Mouse (Mus musculus): ENCODE results near the gene Gm42417.

DNA sequence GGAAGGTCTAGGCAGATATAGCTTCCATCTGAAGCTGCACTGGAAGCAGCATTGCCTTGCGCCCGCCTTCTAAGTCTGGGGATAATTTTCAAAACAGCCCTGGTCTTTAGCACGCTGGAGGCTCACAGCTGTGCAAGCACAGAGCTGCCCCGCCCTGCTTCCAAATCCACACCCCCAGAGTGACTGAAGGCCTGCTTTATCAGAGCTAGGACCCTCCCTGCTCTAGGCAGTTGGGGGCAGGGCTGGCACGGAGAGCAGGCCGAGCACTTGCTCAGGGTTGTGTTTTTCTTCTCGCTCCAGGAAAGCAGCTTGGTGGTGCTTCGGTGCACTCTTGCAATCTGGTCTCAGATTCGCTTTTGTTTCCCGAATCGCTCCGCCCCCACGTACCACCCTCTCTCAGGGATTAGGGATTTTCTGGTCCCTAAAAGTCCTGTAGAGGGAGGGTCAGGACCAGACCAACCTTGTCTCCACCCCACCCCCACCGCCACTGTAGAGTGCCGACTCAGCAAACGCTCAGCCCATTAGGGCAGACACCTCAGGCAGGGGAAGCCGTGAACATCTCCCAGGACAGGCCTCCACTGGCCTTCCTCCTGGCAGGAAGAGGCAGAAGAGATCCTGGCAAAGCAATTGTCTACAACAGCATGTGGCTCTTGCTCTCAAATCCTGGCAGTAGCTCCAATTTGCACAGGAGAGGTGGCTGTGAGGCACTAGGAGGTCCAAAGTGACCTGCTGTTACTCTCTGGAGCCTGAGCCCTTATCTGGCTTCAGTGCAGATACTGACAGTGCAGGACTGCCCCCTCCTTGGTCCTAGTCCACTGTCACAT lies 41.4 kb upstream of the Gm42417 start:
- TF ChIP-seq EP300 (IDR thresholded peaks at IDR 0.05; ENCODE audit: low read depth) (no peak), CTCF (IDR thresholded peaks at IDR 0.05; ENCODE audit: low read depth) (no peak)

All from heart, postnatal 0 days (tissue).